Mouse (Mus musculus) embryonic facial prominence, embryonic 14.5 days (tissue): ENCODE results near the gene St6galnac3. TPM values are rescaled to one million over a fixed set of nuclear protein-coding genes. Genes with fewer than 3 reads are reported as not detected.

Experiments
- ATAC-seq: fragments of 200-750 bp; cut with Nextera tagmentation; 2 replicates; pipeline ENCODE4 v1.8.0; 2017; ENCODE audit warnings: low read depth, moderate number of reproducible peaks, moderate TSS enrichment
- DNase-seq: peaks from one replicate; pipeline ENCODE4 v3.0.0-alpha.2; 2015; ENCODE audit warnings: low spot score
- H3K27ac ChIP-seq: fragments of 300-500 bp; sonication (generic); replicated peaks from 2 replicates; pipeline ENCODE4 v1.5.1; 2014; ENCODE audit warnings: low read depth, mild to moderate bottlenecking, low read length, moderate library complexity
- H3K27me3 ChIP-seq: fragments of 300-500 bp; sonication (generic); replicated peaks from 2 replicates; pipeline ENCODE4 v1.6.1; 2014; ENCODE audit warnings: low read length; ENCODE audit not compliant: control insufficient read depth, insufficient read depth
- H3K36me3 ChIP-seq: fragments of 300-500 bp; sonication (generic); 2 replicates; pipeline ENCODE4 v1.6.1; 2014; ENCODE audit warnings: low read length, mixed read lengths; ENCODE audit not compliant: control insufficient read depth, insufficient read depth
- H3K4me1 ChIP-seq: fragments of 300-500 bp; sonication (generic); 2 replicates; pipeline ENCODE4 v1.6.1; 2014; ENCODE audit warnings: antibody characterized with exemption, low read length; ENCODE audit not compliant: control insufficient read depth, insufficient read depth
- H3K4me2 ChIP-seq: fragments of 300-500 bp; sonication (generic); 2 replicates; pipeline ENCODE4 v1.6.1; 2014; ENCODE audit warnings: low read depth, mild to moderate bottlenecking, low read length, moderate library complexity, mixed read lengths
- H3K4me3 ChIP-seq: fragments of 300-500 bp; sonication (generic); 2 replicates; pipeline ENCODE4 v1.5.1; 2014; ENCODE audit warnings: low read depth, mild to moderate bottlenecking, low read length
- H3K9ac ChIP-seq: fragments of 300-500 bp; sonication (generic); 2 replicates; pipeline ENCODE4 v1.6.1; 2014; ENCODE audit warnings: low read depth, mild to moderate bottlenecking, low read length, moderate library complexity, mixed read lengths
- H3K9me3 ChIP-seq: fragments of 300-500 bp; sonication (generic); 2 replicates; pipeline ENCODE4 v1.6.1; 2016; ENCODE audit warnings: low read length; ENCODE audit not compliant: control insufficient read depth
- WGBS: fragments of 180-500 bp; shearing (Covaris S2); extraction: QIAGEN DNeasy Blood & Tissue Kit; methylation state at CpG from one replicate; pipeline ENCODE4 v1.1.7; 2014; 5-methylcytosine and 5-hydroxymethylcytosine counted together
- polyA plus RNA-seq: library from polyadenylated mRNA; unstranded; fragments of >200 nt; fragmentation: Nextera tagmentation; extraction: Ambion mirVana; gene quantifications from 2 replicates; pipeline ENCODE4 v1.2.1, GENCODE M21; 2014

The St6galnac3 gene
- polyA plus RNA-seq, 1 experiment from 2014 or later = 30.6 TPM

- H3K27ac ChIP-seq = no peak overlapping the region
- no peaks in the 10 kb centered on the region for H3K9me3 ChIP-seq
- DNase-seq = no peak
- no peak overlapping the region for H3K4me2 ChIP-seq
- H3K36me3 ChIP-seq = no peaks in the 10 kb centered on the region
- WGBS = 61% methylated on average over 4 of the region's 4 CpGs
- no peak for ATAC-seq
- H3K4me3 ChIP-seq = no peak overlapping the region
- H3K4me1 ChIP-seq = 0 out of 2 replicates have a peak, but pooled peaks cover 7% of the 10 kb centered on the region
- H3K27me3 ChIP-seq = no peaks in the 10 kb centered on the region
- H3K9ac ChIP-seq = no peak overlapping the region
Measured at GRCm38 (mm10) chr3:153593978-153594377, 131.0 kb downstream of the St6galnac3 start.

- DNase-seq = no peak
- 85% methylated on average over 3 of the region's 3 CpGs for WGBS
- no peaks in the 10 kb centered on the region for H3K27me3 ChIP-seq
- no peak overlapping the region for H3K4me2 ChIP-seq
- H3K9me3 ChIP-seq = no peaks in the 10 kb centered on the region
- H3K36me3 ChIP-seq = no peaks in the 10 kb centered on the region
- no peak overlapping the region for H3K9ac ChIP-seq
- no peak overlapping the region for H3K27ac ChIP-seq
- no peak overlapping the region for H3K4me3 ChIP-seq
- ATAC-seq = no peak
- 0 out of 2 replicates have a peak, but pooled peaks cover 7% of the 10 kb centered on the region for H3K4me1 ChIP-seq
Measured at GRCm38 (mm10) chr3:153593103-153593502, 131.9 kb downstream of the St6galnac3 start.

- no peaks in the 10 kb centered on the region for H3K9me3 ChIP-seq
- no peak overlapping the region for H3K9ac ChIP-seq
- H3K4me3 ChIP-seq = no peak overlapping the region
- no peak for ATAC-seq
- no peaks in the 10 kb centered on the region for H3K4me1 ChIP-seq
- 12% methylated on average over 1 of the region's 1 CpGs for WGBS
- no peak overlapping the region for H3K27ac ChIP-seq
- DNase-seq = no peak
- no peak overlapping the region for H3K4me2 ChIP-seq
- no peaks in the 10 kb centered on the region for H3K27me3 ChIP-seq
- H3K36me3 ChIP-seq = no peaks in the 10 kb centered on the region
Measured at GRCm38 (mm10) chr3:153587594-153587993, 137.4 kb downstream of the St6galnac3 start.

- DNase-seq = peak; percentile 40
- 67% methylated on average over 3 of the region's 3 CpGs for WGBS
Measured at GRCm38 (mm10) chr3:153584836-153585235, 140.1 kb downstream of the St6galnac3 start.

GRCm38 (mm10) chr3:153582065-153582464 lies 142.9 kb downstream of the St6galnac3 start:
- Histone ChIP-seq H3K4me1 (0 out of 2 replicates have a peak, but pooled peaks cover 11% of the 10 kb centered on the region), H3K9me3 (peaks cover 7% of the 10 kb centered on the region; the same call in 1 of the 2 replicates), H3K27ac (no peak overlapping the region), H3K27me3 (no peaks in the 10 kb centered on the region), H3K36me3 (no peaks in the 10 kb centered on the region), H3K9ac (no peak overlapping the region), H3K4me3 (no peak overlapping the region), H3K4me2 (no peak overlapping the region)
- ATAC-seq (no peak), DNase-seq (no peak)
- 52% methylated on average over 4 of the region's 4 CpGs for WGBS

More at GRCm38 (mm10) chr3:153584836-153585235, 140.1 kb downstream of the St6galnac3 start:
- no peak overlapping the region for H3K9ac ChIP-seq
- no peak overlapping the region for H3K4me3 ChIP-seq
- no peak overlapping the region for H3K4me2 ChIP-seq
- 0 out of 2 replicates have a peak, but pooled peaks cover 11% of the 10 kb centered on the region for H3K4me1 ChIP-seq
- H3K27me3 ChIP-seq = no peaks in the 10 kb centered on the region
- H3K36me3 ChIP-seq = no peaks in the 10 kb centered on the region
- H3K27ac ChIP-seq = no peak overlapping the region
- no peaks in the 10 kb centered on the region for H3K9me3 ChIP-seq
- no peak for ATAC-seq

GRCm38 (mm10) chr3:153580625-153581024 lies 144.3 kb downstream of the St6galnac3 start:
- peaks cover 8% of the 10 kb centered on the region; the same call in 1 of the 2 replicates for H3K9me3 ChIP-seq
- 38% methylated on average over 2 of the region's 2 CpGs for WGBS

GRCm38 (mm10) chr3:153580136-153580535 lies 144.8 kb downstream of the St6galnac3 start:
- WGBS = 71% methylated on average over 3 of the region's 3 CpGs
- no peak for ATAC-seq
- Histone ChIP-seq H3K9me3 (peaks cover 8% of the 10 kb centered on the region; the same call in 1 of the 2 replicates), H3K4me2 (no peak overlapping the region), H3K4me1 (0 out of 2 replicates have a peak, but pooled peaks cover 11% of the 10 kb centered on the region), H3K36me3 (no peaks in the 10 kb centered on the region), H3K27me3 (no peaks in the 10 kb centered on the region), H3K9ac (no peak overlapping the region), H3K27ac (no peak overlapping the region), H3K4me3 (no peak overlapping the region)
- DNase-seq = no peak

More at GRCm38 (mm10) chr3:153580625-153581024, 144.3 kb downstream of the St6galnac3 start:
- H3K4me1 ChIP-seq = 0 out of 2 replicates have a peak, but pooled peaks cover 11% of the 10 kb centered on the region
- no peak overlapping the region for H3K27ac ChIP-seq
- H3K4me3 ChIP-seq = no peak overlapping the region
- no peaks in the 10 kb centered on the region for H3K36me3 ChIP-seq
- H3K27me3 ChIP-seq = no peaks in the 10 kb centered on the region
- ATAC-seq (peak; percentile 55; the same call in 1 of the 2 replicates), DNase-seq (peak; percentile 40)
- no peak overlapping the region for H3K9ac ChIP-seq
- no peak overlapping the region for H3K4me2 ChIP-seq

GRCm38 (mm10) chr3:153577286-153577685 lies 147.7 kb downstream of the St6galnac3 start:
- H3K27ac ChIP-seq = no peak overlapping the region
- 0 out of 2 replicates have a peak, but pooled peaks cover 11% of the 10 kb centered on the region for H3K4me1 ChIP-seq
- no peak overlapping the region for H3K9ac ChIP-seq
- ATAC-seq (no peak), DNase-seq (no peak)
- WGBS = 71% methylated on average over 2 of the region's 2 CpGs
- no peaks in the 10 kb centered on the region for H3K36me3 ChIP-seq
- H3K4me2 ChIP-seq = no peak overlapping the region
- no peaks in the 10 kb centered on the region for H3K27me3 ChIP-seq
- no peak overlapping the region for H3K4me3 ChIP-seq
- H3K9me3 ChIP-seq = peaks cover 8% of the 10 kb centered on the region; the same call in 1 of the 2 replicates

- Histone ChIP-seq H3K9me3 (no peaks in the 10 kb centered on the region), H3K4me2 (no peak overlapping the region), H3K36me3 (no peaks in the 10 kb centered on the region), H3K9ac (no peak overlapping the region), H3K27me3 (no peaks in the 10 kb centered on the region), H3K4me1 (no peaks in the 10 kb centered on the region), H3K4me3 (no peak overlapping the region), H3K27ac (no peak overlapping the region)
- 82% methylated on average over 11 of the region's 11 CpGs for WGBS
- no peak for DNase-seq
- no peak for ATAC-seq
Measured at GRCm38 (mm10) chr3:153571152-153571551, 153.8 kb downstream of the St6galnac3 start.
